Mouse (Mus musculus) kidney, adult 18-20 months (tissue): ENCODE data around the gene Tmem179b.

Experiments used
- DNase-seq: peaks from one replicate; pipeline ENCODE4 v3.0.0; 2021

Tmem179b gene

GRCm38 (mm10) chr19:8774086-8774835 lies at the start of gene Tmem179b:
Gene Tmem179b (minus strand): TSS chr19:8774467.
- peak; percentile 98 for DNase-seq

DNA sequence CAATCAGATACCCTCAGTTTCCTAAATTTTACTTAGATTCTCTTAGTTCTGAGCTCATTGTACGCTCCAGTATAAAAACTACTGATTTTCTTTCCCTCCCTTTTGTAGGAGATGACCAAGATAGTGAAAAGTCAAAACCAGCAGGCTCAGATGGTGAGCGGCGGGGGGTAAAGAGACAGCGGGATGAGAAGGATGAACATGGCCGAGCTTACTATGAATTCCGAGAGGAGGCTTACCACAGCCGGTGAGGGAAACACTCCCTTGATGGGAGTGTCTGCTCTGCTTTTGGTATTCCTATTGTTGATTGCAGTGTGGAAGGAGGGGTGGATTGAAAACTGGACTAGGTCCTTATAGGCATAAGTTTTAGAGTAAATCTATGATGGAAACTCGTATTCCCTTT lies 48.4 kb upstream of the Tmem179b start:
- DNase-seq: no peak

DNA sequence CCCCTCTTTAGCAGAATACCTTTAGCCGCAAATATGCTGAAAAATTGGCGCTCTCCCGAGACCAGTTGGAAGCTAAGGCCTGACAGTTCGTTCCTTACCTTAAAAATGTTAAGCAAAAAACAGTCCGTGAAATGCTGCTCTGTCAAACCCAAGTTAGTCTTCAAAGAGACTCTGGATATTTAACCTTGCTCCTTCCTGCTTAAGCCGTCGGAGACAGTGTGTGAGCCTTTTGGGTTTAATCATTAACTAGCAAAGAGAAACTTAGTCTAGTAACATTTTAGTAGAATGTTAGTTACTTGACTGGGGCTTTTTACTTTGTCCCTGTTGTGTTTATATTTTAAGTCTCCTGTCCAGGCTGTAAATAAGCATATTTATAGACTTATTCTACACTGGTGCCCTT lies 46.9 kb upstream of the Tmem179b start:
- DNase-seq: peak; percentile 44

- DNase-seq: no peak
Observed at GRCm38 (mm10) chr19:8820424-8820956, 46.2 kb upstream of the Tmem179b start.

DNA sequence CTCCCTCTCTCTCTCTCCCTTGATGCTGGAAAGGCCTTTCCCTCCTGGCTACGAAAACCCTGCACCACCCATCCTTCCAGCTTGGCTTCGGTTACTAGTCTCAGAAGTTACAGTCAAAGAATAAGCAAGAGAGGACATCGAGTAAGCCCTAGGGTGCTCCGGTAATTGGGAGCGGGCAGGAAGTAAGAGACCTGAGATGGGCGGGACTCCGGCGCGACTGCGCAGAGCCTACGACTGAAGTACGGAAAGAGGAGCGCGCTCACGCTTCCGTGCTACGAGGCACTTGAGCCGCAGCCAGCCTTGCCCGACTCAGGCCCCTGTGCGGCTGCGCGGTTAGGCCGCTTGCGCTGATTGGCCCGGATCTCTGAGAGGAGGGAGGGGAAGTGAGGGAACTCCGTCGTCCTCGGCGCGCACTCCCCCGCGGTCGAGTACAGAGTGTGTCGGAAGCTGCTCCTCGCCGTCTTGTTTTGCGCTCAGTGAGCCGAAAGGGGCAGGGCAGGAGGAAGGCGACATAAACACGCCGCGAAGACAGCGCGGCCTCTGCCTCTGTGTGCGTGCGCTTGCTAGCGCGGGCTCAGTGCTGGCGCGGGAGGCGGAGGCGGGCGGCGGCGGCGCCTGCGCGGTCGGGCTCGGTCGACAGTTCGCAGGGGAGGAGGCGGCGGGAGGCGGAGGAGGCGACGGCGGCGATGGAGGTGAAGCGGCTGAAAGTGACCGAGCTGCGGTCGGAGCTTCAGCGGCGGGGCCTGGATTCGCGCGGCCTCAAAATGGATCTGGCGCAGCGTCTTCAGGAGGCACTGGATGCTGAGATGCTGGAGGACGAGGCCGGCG lies 45.5 kb upstream of the Tmem179b start, which contains the start of gene Hnrnpul2:
TSS of gene Hnrnpul2 (plus strand) at position 415 of the 828 bp plus-strand sequence.
- DNase-seq: peak; percentile 97

GRCm38 (mm10) chr19:8818801-8819595 lies 44.7 kb upstream of the Tmem179b start, which contains the start of gene Ttc9c:
Gene Ttc9c (minus strand): TSS chr19:8819333.
- DNase-seq: peak; percentile 95

- no peak for DNase-seq
Observed at GRCm38 (mm10) chr19:8818301-8818798, 44.1 kb upstream of the Tmem179b start.

DNA sequence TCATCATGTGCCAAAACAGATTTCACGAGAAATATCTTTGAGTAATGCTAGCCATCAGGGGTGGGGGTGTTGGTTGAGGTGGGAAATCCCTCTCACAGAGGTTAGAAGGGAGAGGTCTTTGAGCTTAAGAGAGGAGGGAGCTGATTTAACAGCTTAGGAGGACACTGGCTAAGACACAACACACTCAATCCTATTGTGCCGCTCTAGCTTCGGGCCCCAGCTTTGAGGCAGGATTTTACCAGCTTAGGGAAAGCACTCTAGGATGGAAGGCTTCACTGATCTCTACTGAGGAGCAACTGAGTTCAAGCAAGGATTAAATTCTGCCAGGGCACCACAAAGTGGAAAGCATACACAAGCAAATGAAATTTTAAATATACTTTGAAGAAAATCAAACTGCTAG lies 42.7 kb upstream of the Tmem179b start:
- no peak for DNase-seq

GRCm38 (mm10) chr19:8815812-8816211 lies 41.5 kb upstream of the Tmem179b start:
- no peak for DNase-seq

- DNase-seq: no peak
Observed at GRCm38 (mm10) chr19:8806810-8807209, 32.5 kb upstream of the Tmem179b start.

DNA sequence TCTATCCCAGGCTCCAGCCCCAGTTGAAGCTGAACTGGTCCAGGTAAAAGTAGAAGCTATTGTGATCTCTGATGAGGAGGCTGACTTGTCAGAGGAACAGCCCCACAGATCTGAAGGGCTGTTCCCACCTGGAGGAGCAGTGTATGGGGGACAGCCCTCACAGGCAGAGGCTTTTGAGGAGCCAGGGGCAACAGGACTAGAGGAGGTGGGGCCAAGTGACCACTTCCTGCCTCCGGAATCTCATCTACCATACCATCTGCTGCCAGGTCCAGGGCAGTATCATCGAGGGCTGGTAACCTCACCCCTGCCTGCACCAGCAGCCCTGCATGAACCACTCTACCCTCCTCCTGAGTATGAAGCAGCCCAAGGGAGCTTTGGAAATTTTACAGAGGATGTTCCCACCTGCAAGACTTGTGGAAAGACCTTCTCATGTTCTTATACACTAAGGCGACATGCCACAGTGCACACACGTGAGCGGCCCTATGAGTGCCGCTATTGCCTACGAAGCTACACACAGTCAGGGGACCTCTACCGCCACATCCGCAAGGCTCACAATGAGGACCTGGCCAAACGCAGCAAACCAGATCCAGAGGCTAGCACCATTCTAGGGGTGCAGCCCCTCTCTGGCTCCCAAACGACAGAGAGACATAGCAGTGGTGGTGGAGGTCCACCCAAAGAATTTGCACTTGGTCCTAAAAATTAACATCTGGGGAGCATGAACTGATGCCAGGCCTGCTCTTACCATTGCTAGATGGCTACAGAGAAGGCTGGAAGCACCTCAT lies 29.8 kb upstream of the Tmem179b start:
- DNase-seq: no peak

GRCm38 (mm10) chr19:8803204-8803780 lies 29.0 kb upstream of the Tmem179b start:
- no peak for DNase-seq

GRCm38 (mm10) chr19:8802130-8802821 lies 28.0 kb upstream of the Tmem179b start, which contains the start of gene Zbtb3:
Gene Zbtb3 (plus strand): TSS chr19:8802555.
- peak; percentile 93 for DNase-seq

DNA sequence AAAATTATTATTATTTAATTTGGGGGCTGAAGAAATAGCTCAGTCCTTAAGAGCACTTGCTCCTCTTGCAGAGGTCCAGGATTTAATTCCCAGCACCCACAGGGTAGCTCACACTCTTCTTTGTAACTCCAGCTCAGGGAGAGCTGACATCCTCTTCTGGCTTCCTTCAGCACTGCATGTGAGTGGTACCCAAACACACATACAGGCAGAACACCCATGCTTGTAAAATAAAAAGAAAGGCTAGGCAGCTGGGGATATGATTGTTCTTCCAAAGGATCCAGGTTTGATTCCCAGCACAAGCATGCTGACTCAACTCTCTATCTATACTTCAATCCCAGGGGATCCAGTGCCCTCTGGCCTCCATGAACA lies 24.7 kb upstream of the Tmem179b start:
- DNase-seq: no peak

DNA sequence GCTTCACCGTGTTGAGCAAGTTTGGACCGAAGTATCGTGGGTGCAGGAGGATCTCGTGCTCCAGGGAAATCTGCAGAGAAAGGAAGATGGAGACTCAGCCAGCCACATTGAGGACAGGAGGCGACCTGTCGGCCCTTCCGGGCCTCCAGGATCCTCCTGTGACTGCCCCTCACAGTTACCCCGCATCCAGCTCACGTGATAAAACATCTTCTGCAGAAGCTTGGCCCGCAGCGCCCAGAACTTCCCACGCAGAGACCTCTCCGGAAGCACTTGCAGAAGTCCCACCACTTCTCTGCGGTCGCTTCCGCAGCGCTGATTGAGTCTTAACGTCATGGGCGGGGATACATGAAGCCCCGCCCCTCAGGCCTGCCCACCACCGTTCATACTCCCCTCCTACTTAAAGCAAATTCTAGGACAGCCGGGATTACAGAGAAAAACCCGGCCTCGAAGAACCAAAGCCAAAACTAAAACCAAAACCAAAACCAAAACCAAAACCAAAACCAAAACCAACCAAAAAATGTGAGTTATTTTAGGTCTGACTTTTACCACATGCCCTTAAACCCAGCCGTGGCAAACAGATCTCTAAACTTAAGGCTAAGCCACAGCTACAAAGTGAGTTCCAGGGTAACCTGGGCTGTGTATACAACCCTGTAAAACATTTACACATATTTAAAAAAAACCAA lies 24.1 kb upstream of the Tmem179b start, which contains the start of gene Polr2g:
TSS of gene Polr2g (minus strand) at position 314 of the 683 bp plus-strand sequence.
- peak; percentile 90 for DNase-seq

- no peak for DNase-seq
Observed at GRCm38 (mm10) chr19:8790171-8790570, 15.9 kb upstream of the Tmem179b start.

- DNase-seq: no peak
Observed at GRCm38 (mm10) chr19:8789171-8789570, 14.9 kb upstream of the Tmem179b start.

DNA sequence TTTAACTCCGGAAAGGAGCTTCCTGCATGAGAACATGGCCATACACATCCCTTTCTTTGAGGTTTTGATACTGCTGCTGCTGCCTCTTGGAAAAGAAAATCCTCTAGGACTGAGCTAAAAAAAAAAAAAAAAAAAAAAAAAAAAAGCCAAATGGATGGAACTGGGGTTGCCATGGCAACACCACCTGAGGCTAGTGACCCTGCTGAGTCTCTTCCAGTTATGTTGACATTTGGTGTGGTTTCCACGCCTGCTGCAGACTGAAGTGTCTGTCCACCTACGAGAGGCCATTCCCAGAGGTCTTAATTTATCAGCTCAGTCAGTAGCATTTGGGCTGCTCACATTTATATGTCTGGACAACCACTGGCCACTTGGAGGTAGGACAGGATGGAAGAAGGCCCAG lies 14.3 kb upstream of the Tmem179b start:
- DNase-seq: no peak

DNA sequence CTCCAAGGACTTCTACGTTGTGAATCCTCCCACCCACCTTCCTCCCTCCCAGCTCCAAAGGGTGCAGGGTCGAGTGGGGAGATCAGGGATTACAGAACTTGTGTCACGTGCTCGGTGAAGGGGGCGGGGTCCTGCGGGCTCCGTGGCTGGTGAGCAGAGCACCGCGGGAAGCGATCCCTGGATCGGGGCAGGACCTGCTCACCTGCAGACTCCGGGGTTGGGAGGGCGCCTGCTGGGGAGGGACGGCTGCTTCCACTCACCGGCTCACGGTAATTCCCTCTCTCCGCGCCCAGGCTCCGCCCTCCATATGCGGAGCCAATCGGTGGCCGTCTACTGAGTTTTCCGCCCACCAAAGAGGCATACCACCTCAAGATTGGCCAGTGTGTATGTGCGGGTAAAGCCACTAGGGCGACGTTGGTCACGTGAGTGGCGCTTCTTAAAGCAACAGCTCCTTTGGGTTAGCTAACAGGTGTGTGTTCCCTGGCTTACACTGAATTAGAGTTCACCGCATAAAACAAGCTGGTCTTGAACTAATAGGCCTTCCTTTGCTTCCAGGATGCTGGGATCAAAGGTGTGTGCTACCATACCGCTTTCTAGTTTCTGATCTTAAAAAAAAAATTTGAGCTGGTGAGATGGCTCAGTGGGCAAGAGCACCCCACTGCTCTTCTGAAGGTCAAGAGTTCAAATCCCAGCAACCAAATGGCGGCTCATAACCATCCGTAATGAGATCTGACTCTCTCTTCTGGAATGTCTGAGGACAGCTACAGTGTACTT lies 11.9 kb upstream of the Tmem179b start, which contains the start of gene Taf6l:
TSS of gene Taf6l (minus strand) at position 410 of the 774 bp plus-strand sequence.
- DNase-seq: peak; percentile 92
